Mouse (Mus musculus): ENCODE data around the gene Rrp15.

Gene Rrp15

GRCm38 (mm10) chr1:186674621-186675020 is 74.5 kb downstream of the Rrp15 start:
- Histone ChIP-seq H3K4me1 (replicated peaks; ENCODE audit: low read depth, low read length) (peaks cover 3% of the 10 kb centered on the region; the same call in 1 of the 2 replicates), H3K27me3 (ENCODE audit: insufficient read depth, low read length) (peaks cover 5% of the 10 kb centered on the region; the same call in 1 of the 2 replicates), H3K9me3 (ENCODE audit: low read length) (no peaks in the 10 kb centered on the region), H3K4me3 (replicated peaks; ENCODE audit: low read length) (no peak overlapping the region), H3K36me3 (ENCODE audit: insufficient read depth, low read length) (no peaks in the 10 kb centered on the region)
- TF ChIP-seq CTCF (conservative IDR thresholded peaks at IDR 0.05; ENCODE audit: low read length) (no peak), NANOG (IDR thresholded peaks at IDR 0.05; ENCODE audit: borderline replicate concordance, low read length) (no peak), POU5F1 (IDR thresholded peaks at IDR 0.05; ENCODE audit: borderline replicate concordance, low read length) (no peak)

- Histone ChIP-seq H3K4me1 (replicated peaks; ENCODE audit: low read depth, low read length) (peaks cover 3% of the 10 kb centered on the region; the same call in 1 of the 2 replicates), H3K4me3 (replicated peaks; ENCODE audit: low read length) (no peak overlapping the region), H3K9me3 (ENCODE audit: low read length) (no peaks in the 10 kb centered on the region), H3K27me3 (ENCODE audit: insufficient read depth, low read length) (peaks cover 5% of the 10 kb centered on the region; the same call in 1 of the 2 replicates), H3K36me3 (ENCODE audit: insufficient read depth, low read length) (no peaks in the 10 kb centered on the region)
- no peak for TF ChIP-seq POU5F1 (IDR thresholded peaks at IDR 0.05; ENCODE audit: borderline replicate concordance, low read length)
- TF ChIP-seq CTCF (conservative IDR thresholded peaks at IDR 0.05; ENCODE audit: low read length), result no peak
- TF ChIP-seq NANOG (IDR thresholded peaks at IDR 0.05; ENCODE audit: borderline replicate concordance, low read length), result no peak
Observed at GRCm38 (mm10) chr1:186673166-186673565, 76.0 kb downstream of the Rrp15 start.
